Mouse (Mus musculus) thymus, adult 18-20 months (tissue): ENCODE results near the gene Mrgpra3.

Source experiments
- DNase-seq, 2 experiments: peaks; one replicate each; pipeline ENCODE4 v3.0.0; 2022; ENCODE audit warnings: mixed read lengths in 2 of 2

Gene Mrgpra3

GRCm38 (mm10) chr7:47601272-47601671 is at the start of gene Mrgpra3:
TSS of gene Mrgpra3 (minus strand) at chr7:47601372.
- DNase-seq, result no peak
